Mouse (Mus musculus) CH12.LX (cell line): Measurements from ENCODE around the gene Meis2. TPM values are rescaled to one million over a fixed set of nuclear protein-coding genes. Genes with fewer than 3 reads are reported as not detected.

Experiments
- DNase-seq: peaks from one replicate; pipeline ENCODE4 v3.0.0-alpha.2; 2013; ENCODE audit errors: extremely low read depth
- H3K27ac ChIP-seq: 2 replicates; pipeline ENCODE4 v1.5.1; 2012; ENCODE audit warnings: low read depth, mild to moderate bottlenecking, control low read depth, moderate library complexity; ENCODE audit not compliant: insufficient read depth
- H3K27me3 ChIP-seq: replicated peaks from 2 replicates; pipeline ENCODE3; 2012; ENCODE audit warnings: inconsistent platforms
- H3K36me3 ChIP-seq, 2 experiments: replicated peaks in 1 of 2; 2 replicates each; pipeline versions ENCODE3 to v1.6.1; 2012; ENCODE audit warnings: inconsistent platforms in 1 of 2, low read length in 1 of 2, mild to moderate bottlenecking in 1 of 2, mixed read lengths in 1 of 2, moderate library complexity in 1 of 2; ENCODE audit not compliant: control insufficient read depth in 1 of 2, insufficient read depth in 1 of 2
- H3K4me1 ChIP-seq, 2 experiments: 2 replicates each; pipeline ENCODE4 v1.6.1; 2012; ENCODE audit warnings: inconsistent platforms in 1 of 2, moderate library complexity in 1 of 2; ENCODE audit not compliant: insufficient read depth in 2 of 2, control insufficient read depth in 1 of 2
- H3K4me2 ChIP-seq: 2 replicates; pipeline ENCODE4 v1.6.1; 2012; ENCODE audit warnings: low read depth, mild to moderate bottlenecking, control low read depth; ENCODE audit not compliant: poor library complexity, insufficient read depth, severe bottlenecking
- H3K4me3 ChIP-seq, 3 experiments: fragments of 150-350 bp in 1 of 3; sonication (generic) in 1 of 3; replicated peaks in 1 of 3; 2 replicates each; pipeline versions ENCODE3 to v1.5.1; 2011 to 2012; ENCODE audit warnings: low read depth in 2 of 3, low read length in 2 of 3, mild to moderate bottlenecking in 2 of 3, moderate library complexity in 2 of 3, control low read depth in 1 of 3, improper control_type of control experiment in 1 of 3, inconsistent platforms in 1 of 3, mixed read lengths in 1 of 3; ENCODE audit not compliant: poor library complexity in 1 of 3
- H3K79me2 ChIP-seq: replicated peaks from 2 replicates; pipeline ENCODE4 v1.6.1; 2012; ENCODE audit warnings: mild to moderate bottlenecking, moderate library complexity; ENCODE audit not compliant: control insufficient read depth, poor library complexity, insufficient read depth, severe bottlenecking; ENCODE audit errors: extremely low read depth
- H3K9ac ChIP-seq: 2 replicates; pipeline ENCODE4 v1.6.1; 2012; ENCODE audit warnings: low read depth, mild to moderate bottlenecking, control low read depth, moderate library complexity; ENCODE audit not compliant: insufficient read depth
- H3K9me3 ChIP-seq: replicated peaks from 2 replicates; pipeline ENCODE3; 2012; ENCODE audit warnings: low read length, inconsistent platforms, mixed read lengths
- BHLHE40 ChIP-seq: IDR thresholded peaks from 2 replicates; pipeline ENCODE4 v1.6.1; 2011; ENCODE audit warnings: mild to moderate bottlenecking, low read depth, low read length, improper control_type of control experiment
- CHD2 ChIP-seq: IDR thresholded peaks from 2 replicates; pipeline ENCODE4 v1.6.1; 2011; ENCODE audit warnings: low read length, improper control_type of control experiment
- CTCF ChIP-seq, 2 experiments: IDR thresholded peaks in 1 of 2; conservative IDR thresholded peaks in 1 of 2; 2 replicates each; pipeline ENCODE4 v1.5.1; 2011 to 2012; ENCODE audit warnings: low read depth in 2 of 2, low read length in 2 of 2, improper control_type of control experiment in 1 of 2, inconsistent platforms in 1 of 2, mild to moderate bottlenecking in 1 of 2, moderate library complexity in 1 of 2
- ELF1 ChIP-seq: IDR thresholded peaks from 2 replicates; pipeline ENCODE4 v1.6.1; 2014; ENCODE audit warnings: low read depth, mild to moderate bottlenecking, inconsistent platforms, low read length, improper control_type of control experiment
- EP300 ChIP-seq: IDR thresholded peaks from 2 replicates; pipeline ENCODE4 v1.6.1; 2011; ENCODE audit warnings: low read length, improper control_type of control experiment
- ETS1 ChIP-seq: conservative IDR thresholded peaks from 2 replicates; pipeline ENCODE4 v1.6.1; 2012; ENCODE audit warnings: low read depth, mild to moderate bottlenecking, inconsistent platforms, low read length, improper control_type of control experiment, moderate library complexity
- GABPA ChIP-seq: IDR thresholded peaks from 2 replicates; pipeline ENCODE4 v1.6.1; 2012; ENCODE audit warnings: low read depth, low read length, improper control_type of control experiment, inconsistent platforms; ENCODE audit not compliant: insufficient replicate concordance
- HCFC1 ChIP-seq: IDR thresholded peaks from 2 replicates; pipeline ENCODE4 v1.6.1; 2012; ENCODE audit warnings: low read depth, mild to moderate bottlenecking, inconsistent platforms, low read length, improper control_type of control experiment
- IRF4 ChIP-seq: IDR thresholded peaks from 2 replicates; pipeline ENCODE4 v1.6.1; 2014; ENCODE audit warnings: low read depth, mild to moderate bottlenecking, inconsistent platforms, low read length, improper control_type of control experiment
- JUN ChIP-seq: IDR thresholded peaks from 2 replicates; pipeline ENCODE4 v1.6.1; 2011; ENCODE audit warnings: low read depth, mild to moderate bottlenecking, low read length, improper control_type of control experiment, moderate library complexity; ENCODE audit not compliant: insufficient read depth
- KAT2A ChIP-seq: IDR thresholded peaks from 2 replicates; pipeline ENCODE4 v1.6.1; 2012; ENCODE audit warnings: low read length, improper control_type of control experiment, inconsistent platforms; ENCODE audit not compliant: insufficient replicate concordance
- MYC ChIP-seq: IDR thresholded peaks from 2 replicates; pipeline ENCODE4 v1.6.1; 2011; ENCODE audit warnings: low read depth, mild to moderate bottlenecking, improper control_type of control experiment, low read length
- NRF1 ChIP-seq: IDR thresholded peaks from 2 replicates; pipeline ENCODE4 v1.6.1; 2014; ENCODE audit warnings: low read depth, mild to moderate bottlenecking, inconsistent platforms, low read length, improper control_type of control experiment, moderate library complexity
- POLR2A ChIP-seq: IDR thresholded peaks from 2 replicates; pipeline ENCODE4 v1.6.1; 2011; ENCODE audit warnings: low read depth, mild to moderate bottlenecking, improper control_type of control experiment, low read length
- RCOR1 ChIP-seq: conservative IDR thresholded peaks from 2 replicates; pipeline ENCODE4 v1.6.1; 2012; ENCODE audit warnings: low read depth, mild to moderate bottlenecking, inconsistent platforms, low read length, improper control_type of control experiment
- SIN3A ChIP-seq: IDR thresholded peaks from 2 replicates; pipeline ENCODE4 v1.6.1; 2012; ENCODE audit warnings: low read length, improper control_type of control experiment, inconsistent platforms
- TCF12 ChIP-seq: IDR thresholded peaks from 2 replicates; pipeline ENCODE4 v1.6.1; 2014; ENCODE audit warnings: low read depth, mild to moderate bottlenecking, inconsistent platforms, low read length, improper control_type of control experiment
- USF2 ChIP-seq: conservative IDR thresholded peaks from 2 replicates; pipeline ENCODE4 v1.6.1; 2011; ENCODE audit warnings: low read depth, low read length, improper control_type of control experiment
- ZC3H11A ChIP-seq: IDR thresholded peaks from 2 replicates; pipeline ENCODE4 v1.6.1; 2012; ENCODE audit warnings: low read depth, mild to moderate bottlenecking, inconsistent platforms, low read length, improper control_type of control experiment
- ZKSCAN1 ChIP-seq: IDR thresholded peaks from 2 replicates; pipeline ENCODE4 v1.6.1; 2012; ENCODE audit warnings: low read depth, inconsistent platforms, low read length, improper control_type of control experiment, borderline replicate concordance
- dilution Hi-C: fragments of 300-500 bp; cut with MboI; formaldehyde crosslinking; loops from 2 replicates; pipeline ENCODE4 v1.14.3; 2020; ENCODE audit warnings: low sequenced_read_pairs; ENCODE audit not compliant: extremely low pct_unique_long_range_greater_than_20kb, extremely low pct_ligation_motif_present
- in situ Hi-C: fragments of 300-500 bp; cut with MboI; formaldehyde crosslinking; loops from 3 replicates; pipeline ENCODE4 v1.14.3; 2019; ENCODE audit warnings: low sequenced_read_pairs, low pct_ligation_motif_present, low pct_unique_long_range_greater_than_20kb, mixed read lengths
- polyA plus RNA-seq: library from polyadenylated mRNA; unstranded; fragments of >175 nt; gene quantifications from 2 replicates; pipeline ENCODE4 v1.2.1, GENCODE M21; 2012; ENCODE audit warnings: low read depth; ENCODE audit not compliant: insufficient read length
- total RNA-seq, 2 experiments: library from RNA; depleted of rRNA; stranded (reverse); fragments of 300-350 nt in 1 of 2; fragments of >200 nt in 1 of 2; gene quantifications; 2 replicates each; pipeline ENCODE4 v1.2.3; 2012 to 2014

Gene Meis2
- total and polyA plus RNA-seq, 3 experiments = not detected

GRCm38 (mm10) chr2:116000514-116000913, 65.1 kb downstream of the Meis2 start:
- DNase-seq = no peak
- dilution Hi-C loops = no loop called here
- Histone ChIP-seq H3K79me2 (no peaks in the 10 kb centered on the region), H3K4me3 (no peak overlapping the region), H3K27me3 (no peaks in the 10 kb centered on the region), H3K9ac (no peak overlapping the region), H3K36me3 (no peaks in the 10 kb centered on the region), H3K4me2 (no peak overlapping the region), H3K27ac (no peak overlapping the region), H3K4me1 (no peaks in the 10 kb centered on the region), H3K9me3 (no peaks in the 10 kb centered on the region)
- TF ChIP-seq JUN = no peak
- in situ Hi-C loops = no loop called here

- no peaks in the 10 kb centered on the region for H3K36me3 ChIP-seq
- no peak overlapping the region for H3K4me3 ChIP-seq
- no peak for DNase-seq
- dilution Hi-C loops = no loop called here
- in situ Hi-C loops = no loop called here
- no peak overlapping the region for H3K4me2 ChIP-seq
- H3K4me1 ChIP-seq = no peaks in the 10 kb centered on the region
- no peak overlapping the region for H3K27ac ChIP-seq
- H3K27me3 ChIP-seq = no peaks in the 10 kb centered on the region
- no peak for TF ChIP-seq KAT2A
- H3K9me3 ChIP-seq = no peaks in the 10 kb centered on the region
- no peak overlapping the region for H3K9ac ChIP-seq
- no peaks in the 10 kb centered on the region for H3K79me2 ChIP-seq
These were observed 66.8 kb downstream of the Meis2 start for GRCm38 (mm10) chr2:115998802-115999201.

- Histone ChIP-seq H3K4me2 (no peak overlapping the region), H3K27ac (no peak overlapping the region), H3K9me3 (no peaks in the 10 kb centered on the region), H3K4me1 (peaks cover 0 to 7% of the 10 kb centered on the region in 2 experiments; a peak in 2 of 4 replicates), H3K79me2 (no peaks in the 10 kb centered on the region), H3K9ac (no peak overlapping the region), H3K27me3 (no peaks in the 10 kb centered on the region), H3K36me3 (no peaks in the 10 kb centered on the region), H3K4me3 (no peak overlapping the region)
- in situ Hi-C loops (no loop called here), dilution Hi-C loops (no loop called here)
- TF ChIP-seq EP300 (no peak), HCFC1 (no peak), ZC3H11A (no peak), MYC (no peak), ELF1 (no peak), CTCF (conservative IDR thresholded peaks at IDR 0.05 in 1 of 2, IDR thresholded peaks at IDR 0.05 in 1 of 2; ENCODE audit: low read depth in 2 of 2, low read length in 2 of 2) (no peak), IRF4 (no peak), RCOR1 (no peak), ZKSCAN1 (no peak), GABPA (no peak), BHLHE40 (no peak), SIN3A (no peak), ETS1 (no peak), NRF1 (no peak), USF2 (no peak), CHD2 (no peak), TCF12 (no peak), POLR2A (no peak)
- no peak for DNase-seq
These were observed 69.2 kb downstream of the Meis2 start for GRCm38 (mm10) chr2:115996438-115996837.
